Mouse (Mus musculus) liver, embryonic 14.5 days (tissue): ENCODE measurements around the gene A830031A19Rik. TPM values are rescaled to one million over a fixed set of nuclear protein-coding genes. Genes with fewer than 3 reads are reported as not detected.

Experiments
- ATAC-seq: fragments of 200-750 bp; cut with Nextera tagmentation; 2 replicates; pipeline ENCODE4 v1.8.0; 2017; ENCODE audit warnings: moderate number of reproducible peaks, mild to moderate bottlenecking, moderate library complexity; ENCODE audit not compliant: insufficient read depth
- DNase-seq, 3 experiments: peaks; one replicate each; pipeline ENCODE4 v3.0.0-alpha.2; 2012 to 2013; ENCODE audit warnings: low read depth in 3 of 3, low spot score in 3 of 3
- H3K27ac ChIP-seq: fragments of 300-500 bp; sonication (generic); 2 replicates; pipeline ENCODE4 v1.5.1; 2014; ENCODE audit warnings: moderate library complexity, mild to moderate bottlenecking, control low read depth, inconsistent platforms
- H3K27me3 ChIP-seq: fragments of 300-500 bp; sonication (generic); 2 replicates; pipeline ENCODE4 v1.6.1; 2014; ENCODE audit warnings: mild to moderate bottlenecking, low read length, moderate library complexity; ENCODE audit not compliant: control insufficient read depth, insufficient read depth
- H3K36me3 ChIP-seq: fragments of 300-500 bp; sonication (generic); replicated peaks from 2 replicates; pipeline ENCODE4 v1.6.1; 2014; ENCODE audit warnings: low read depth; ENCODE audit not compliant: control insufficient read depth, insufficient read depth
- H3K4me1 ChIP-seq, 2 experiments: fragments of 200-500 bp in 1 of 2; fragments of 300-500 bp in 1 of 2; sonication (generic) in 1 of 2; replicated peaks; 2 replicates each; pipeline ENCODE4 v1.6.1; 2012 to 2014; ENCODE audit warnings: antibody characterized with exemption in 1 of 2, inconsistent platforms in 1 of 2, low read length in 1 of 2; ENCODE audit not compliant: control insufficient read depth in 2 of 2, insufficient read depth in 2 of 2
- H3K4me2 ChIP-seq: fragments of 300-500 bp; sonication (generic); 2 replicates; pipeline ENCODE4 v1.6.1; 2014; ENCODE audit warnings: low read depth, mild to moderate bottlenecking, control low read depth, moderate library complexity
- H3K4me3 ChIP-seq, 2 experiments: fragments of 200-500 bp in 1 of 2; fragments of 300-500 bp in 1 of 2; sonication (generic) in 1 of 2; 2 replicates each; pipeline ENCODE4 v1.5.1; 2012 to 2014; ENCODE audit warnings: low read depth in 2 of 2, low read length in 2 of 2, mild to moderate bottlenecking in 2 of 2, control low read depth in 1 of 2, inconsistent platforms in 1 of 2, moderate library complexity in 1 of 2; ENCODE audit not compliant: insufficient read depth in 1 of 2
- H3K9ac ChIP-seq: fragments of 300-500 bp; sonication (generic); replicated peaks from 2 replicates; pipeline ENCODE4 v1.6.1; 2014; ENCODE audit warnings: mild to moderate bottlenecking, control low read depth, moderate library complexity
- H3K9me3 ChIP-seq: fragments of 300-500 bp; sonication (generic); 2 replicates; pipeline ENCODE4 v1.6.1; 2016; ENCODE audit warnings: low read length, mixed read lengths; ENCODE audit not compliant: control insufficient read depth
- CTCF ChIP-seq: IDR thresholded peaks from 2 replicates; pipeline ENCODE4 v1.5.1; 2016; ENCODE audit warnings: antibody characterized with exemption, low read depth, control low read depth
- EP300 ChIP-seq: IDR thresholded peaks from 2 replicates; pipeline ENCODE4 v1.6.1; 2016; ENCODE audit warnings: antibody characterized with exemption, low read depth
- WGBS: fragments of 180-500 bp; shearing (Covaris S2); extraction: QIAGEN DNeasy Blood & Tissue Kit; methylation state at CpG from one replicate; pipeline ENCODE4 v1.1.7; 2014; ENCODE audit not compliant: insufficient replicate concordance; 5-methylcytosine and 5-hydroxymethylcytosine counted together
- polyA plus RNA-seq, 2 experiments: library from polyadenylated mRNA; depleted of rRNA in 1 of 2; stranded (reverse) in 1 of 2; unstranded in 1 of 2; fragments of >200 nt; fragmentation: Nextera tagmentation in 1 of 2; extraction: Ambion mirVana in 1 of 2; gene quantifications; 2 replicates each; pipeline versions ENCODE4 v1.2.1 to v1.2.3; 2012 to 2014

Gene A830031A19Rik
- polyA plus RNA-seq, 2 experiments, result not detected

- H3K9me3 ChIP-seq, result no peaks in the 10 kb centered on the region
- H3K27ac ChIP-seq, result no peak overlapping the region
- H3K4me3 ChIP-seq, result no peak overlapping the region
- no peak for DNase-seq
- peak overlapping the region; percentile 91; the same call in 1 of the 2 replicates for H3K4me2 ChIP-seq
- H3K9ac ChIP-seq, result no peak overlapping the region
- H3K27me3 ChIP-seq, result no peaks in the 10 kb centered on the region
- no peak for ATAC-seq
- peaks cover 43% of the 10 kb centered on the region for H3K36me3 ChIP-seq
- peaks cover 0 to 17% of the 10 kb centered on the region in 2 experiments; a peak in 3 of 4 replicates for H3K4me1 ChIP-seq
- 73% methylated on average over 4 of the region's 4 CpGs for whole genome bisulfite sequencing
- TF ChIP-seq EP300, result no peak
- TF ChIP-seq CTCF, result no peak
These were observed 9.7 kb upstream of the A830031A19Rik start for GRCm38 (mm10) chr11:24084590-24084989.

DNA sequence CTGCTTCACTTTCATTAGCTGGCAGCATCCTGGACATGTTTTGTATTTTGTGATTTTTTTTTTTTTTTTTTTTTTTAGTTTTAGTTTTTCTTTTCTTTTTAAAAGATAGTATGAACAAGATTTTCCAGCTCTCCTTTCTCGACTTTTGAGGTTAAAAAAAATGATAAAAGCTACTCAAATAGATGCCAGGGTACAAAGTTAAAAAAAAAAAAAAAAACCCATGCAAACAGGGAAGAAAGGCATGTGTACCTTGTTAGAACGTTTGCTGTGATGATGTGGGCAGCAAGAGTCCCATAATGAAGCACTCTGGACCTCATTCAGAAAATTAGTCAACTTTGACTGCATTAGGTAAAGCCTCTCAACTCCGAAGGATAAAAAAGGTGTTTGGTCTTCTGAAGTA is 9.2 kb upstream of the A830031A19Rik start:
- WGBS, result 50% methylated on average over 3 of the region's 3 CpGs
- peak overlapping the region; percentile 91 for H3K4me2 ChIP-seq
- no peaks in the 10 kb centered on the region for H3K9me3 ChIP-seq
- ATAC-seq (no peak), DNase-seq (no peak)
- H3K36me3 ChIP-seq, result peaks cover 40% of the 10 kb centered on the region
- no peak overlapping the region for H3K9ac ChIP-seq
- H3K4me1 ChIP-seq, result peaks cover 0 to 17% of the 10 kb centered on the region in 2 experiments; a peak in 3 of 4 replicates
- H3K4me3 ChIP-seq, result no peak overlapping the region; a peak in 1 of 4 replicates
- no peak overlapping the region for H3K27ac ChIP-seq
- TF ChIP-seq EP300 (no peak), CTCF (no peak)
- no peaks in the 10 kb centered on the region for H3K27me3 ChIP-seq

DNA sequence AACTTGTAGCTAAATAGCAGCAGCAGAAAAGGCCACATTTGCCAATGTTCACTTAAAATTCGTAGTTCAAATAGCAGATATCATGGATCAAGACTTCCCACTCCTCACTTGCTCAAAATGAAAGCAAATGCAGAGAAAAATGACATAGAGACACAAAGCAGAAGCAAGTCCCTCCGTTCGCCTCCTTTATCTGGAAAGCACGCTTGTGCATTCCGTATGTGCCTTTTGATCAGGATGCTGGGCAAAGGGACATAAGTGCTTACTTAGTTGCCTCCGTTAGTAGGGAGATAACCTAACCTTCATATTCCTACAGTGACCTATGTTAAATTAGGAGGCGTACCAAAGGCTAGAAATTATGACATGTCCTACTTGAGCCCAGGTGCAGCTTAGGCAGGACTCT is 8.6 kb upstream of the A830031A19Rik start:
- TF ChIP-seq CTCF (no peak), EP300 (no peak)
- H3K4me2 ChIP-seq, result peak overlapping the region; percentile 91
- peak overlapping the region; percentile 63 for H3K9ac ChIP-seq
- H3K27me3 ChIP-seq, result no peaks in the 10 kb centered on the region
- no peaks in the 10 kb centered on the region for H3K9me3 ChIP-seq
- peak overlapping the region; percentile 7 to 68 for H3K4me3 ChIP-seq
- H3K27ac ChIP-seq, result peak overlapping the region; percentile 44
- 17% methylated on average over 7 of the region's 7 CpGs for WGBS
- no peak for ATAC-seq
- no peak for DNase-seq
- H3K4me1 ChIP-seq, result peaks cover 0 to 17% of the 10 kb centered on the region in 2 experiments; a peak in 3 of 4 replicates
- peaks cover 34% of the 10 kb centered on the region for H3K36me3 ChIP-seq

DNA sequence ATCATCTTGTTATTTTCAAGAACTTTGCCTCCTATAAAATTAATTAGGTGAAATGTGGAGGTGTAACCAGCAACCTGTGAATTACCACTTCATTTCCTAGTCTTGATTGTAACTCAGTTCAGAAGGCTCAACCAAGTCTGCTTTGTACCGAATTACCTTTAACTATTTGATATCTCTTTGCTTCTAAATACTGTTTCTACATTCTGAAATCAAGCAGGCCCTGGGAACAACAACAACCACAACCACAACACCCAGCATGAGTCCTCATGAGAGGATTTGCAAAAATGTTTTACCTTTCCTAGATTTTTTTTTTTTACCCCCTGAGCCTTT is 8.2 kb upstream of the A830031A19Rik start:
- Histone ChIP-seq H3K4me3 (peak overlapping the region; percentile 7 to 68), H3K27me3 (no peaks in the 10 kb centered on the region), H3K36me3 (peaks cover 30% of the 10 kb centered on the region), H3K9me3 (no peaks in the 10 kb centered on the region), H3K27ac (peak overlapping the region; percentile 44), H3K9ac (peak overlapping the region; percentile 63), H3K4me1 (peaks cover 0 to 17% of the 10 kb centered on the region in 2 experiments; a peak in 3 of 4 replicates), H3K4me2 (peak overlapping the region; percentile 91)
- no peak for DNase-seq
- no peak for TF ChIP-seq CTCF
- no peak for TF ChIP-seq EP300
- 26% methylated on average over 1 of the region's 1 CpGs for WGBS
- ATAC-seq, result no peak

GRCm38 (mm10) chr11:24082385-24083075 is 7.7 kb upstream of the A830031A19Rik start:
- ATAC-seq (no peak), DNase-seq (no peak)
- WGBS, result 9% methylated on average over 11 of the region's 11 CpGs
- Histone ChIP-seq H3K27ac (peak overlapping the region; percentile 38), H3K27me3 (no peaks in the 10 kb centered on the region), H3K4me2 (peak overlapping the region; percentile 91), H3K4me3 (peak overlapping the region; percentile 68 to 83), H3K9me3 (no peaks in the 10 kb centered on the region), H3K4me1 (peaks cover 0 to 17% of the 10 kb centered on the region in 2 experiments; a peak in 3 of 4 replicates), H3K9ac (peak overlapping the region; percentile 70), H3K36me3 (peaks cover 26% of the 10 kb centered on the region)
- TF ChIP-seq EP300 (no peak), CTCF (no peak)
